Mouse (Mus musculus): ENCODE data around the gene Podxl2. TPM values are rescaled to one million over a fixed set of nuclear protein-coding genes. Genes with fewer than 3 reads are reported as not detected.
A peak's percentile ranks its signal among the peaks of the same experiment; 100 is the strongest.

Podxl2 gene
- polyA plus RNA-seq (2015; fragmentation: Nextera tagmentation; extraction: Ambion mirVana), result 36.3 and 39.2 TPM in 2 replicates

DNA sequence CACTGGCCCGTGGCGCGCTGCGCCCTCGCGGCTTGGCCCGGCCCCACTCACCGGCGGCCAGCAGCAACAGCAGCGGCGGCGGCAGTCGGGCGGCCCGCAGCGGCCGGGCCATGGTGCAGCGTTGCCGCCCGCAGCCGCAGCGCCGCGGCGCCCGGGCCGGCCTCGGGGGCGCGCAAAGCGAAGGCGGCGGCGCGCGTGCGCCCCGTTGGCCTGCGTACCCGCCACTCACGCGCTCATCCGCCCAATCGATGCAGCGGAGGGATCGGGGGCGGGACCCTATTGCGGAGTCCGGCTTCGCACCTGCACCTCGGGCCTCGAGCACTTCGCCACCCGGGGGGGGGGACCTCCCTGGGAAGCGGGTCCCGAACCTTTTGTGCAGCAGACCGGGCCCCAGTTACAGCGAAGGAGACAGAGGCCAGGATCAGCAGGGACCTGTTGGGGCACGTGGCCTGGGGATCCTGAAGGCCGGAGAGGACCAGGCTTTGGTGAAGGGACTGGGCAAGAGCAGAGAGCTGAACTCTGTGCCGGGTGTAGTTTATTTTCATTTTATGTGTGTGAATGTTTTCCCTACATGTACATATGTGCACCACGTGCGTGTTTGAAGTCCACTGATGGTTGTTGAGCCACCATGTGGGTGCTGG, at the start of gene Podxl2:
Gene Podxl2, minus strand, starts transcription at position 177 of the 641 bp plus-strand sequence.
- peaks cover 13% of the 10 kb centered on the region for H3K27me3 ChIP-seq (replicated peaks; ENCODE audit: control insufficient read depth, insufficient read depth, low read length)
- 7% methylated on average over 53 of the region's 63 CpGs for WGBS
- TF ChIP-seq CTCF (IDR thresholded peaks at IDR 0.05; ENCODE audit: low read depth), result no peak

GRCm38 (mm10) chr6:88918802-88919201, 44.0 kb upstream of the Podxl2 start:
- H3K27ac ChIP-seq (ENCODE audit: low read depth, low read length), result no peak overlapping the region
- H3K9ac ChIP-seq (ENCODE audit: low read depth, low read length), result no peak overlapping the region
- H3K4me3 ChIP-seq (ENCODE audit: low read depth, low read length), result no peak overlapping the region
- H3K36me3 ChIP-seq (ENCODE audit: control insufficient read depth, insufficient read depth), result no peaks in the 10 kb centered on the region
- ATAC-seq, result no peak
- H3K9me3 ChIP-seq (ENCODE audit: control insufficient read depth), result no peaks in the 10 kb centered on the region
- WGBS, result 88% methylated on average over 8 of the region's 8 CpGs
- no peaks in the 10 kb centered on the region for H3K27me3 ChIP-seq (replicated peaks; ENCODE audit: control insufficient read depth, insufficient read depth, low read length)
- no peak for TF ChIP-seq CTCF (IDR thresholded peaks at IDR 0.05; ENCODE audit: low read depth)
- H3K4me1 ChIP-seq (replicated peaks; ENCODE audit: control insufficient read depth, insufficient read depth, low read length), result no peaks in the 10 kb centered on the region
- H3K4me2 ChIP-seq (replicated peaks; ENCODE audit: low read depth), result no peak overlapping the region

More for the DNA sequence above, at the start of gene Podxl2:
- peak within 1 kb of the TSS; percentile 66 for H3K4me3 ChIP-seq (ENCODE audit: low read depth, low read length)
- H3K36me3 ChIP-seq (ENCODE audit: control insufficient read depth, insufficient read depth), result no peaks in the 10 kb centered on the region
- no peaks in the 10 kb centered on the region; the same call in none of the 2 replicates for H3K4me1 ChIP-seq (replicated peaks; ENCODE audit: control insufficient read depth, insufficient read depth, low read length)
- no peaks in the 10 kb centered on the region for H3K9me3 ChIP-seq (ENCODE audit: control insufficient read depth)
- peak within 1 kb of the TSS; percentile 66 for H3K9ac ChIP-seq (ENCODE audit: low read depth, low read length)
- ATAC-seq, result peak; percentile 76
- no peak within 1 kb of the TSS for H3K27ac ChIP-seq (ENCODE audit: low read depth, low read length)
- peak within 1 kb of the TSS; percentile 95 for H3K4me2 ChIP-seq (replicated peaks; ENCODE audit: low read depth)

- Histone ChIP-seq H3K4me2 (replicated peaks; ENCODE audit: low read depth) (no peak overlapping the region), H3K27ac (ENCODE audit: low read depth, low read length) (no peak overlapping the region), H3K9ac (ENCODE audit: low read depth, low read length) (no peak overlapping the region), H3K27me3 (replicated peaks; ENCODE audit: control insufficient read depth, insufficient read depth, low read length) (no peaks in the 10 kb centered on the region), H3K9me3 (ENCODE audit: control insufficient read depth) (no peaks in the 10 kb centered on the region), H3K36me3 (ENCODE audit: control insufficient read depth, insufficient read depth) (peaks cover 14% of the 10 kb centered on the region; the same call in 1 of the 2 replicates), H3K4me3 (ENCODE audit: low read depth, low read length) (no peak overlapping the region), H3K4me1 (replicated peaks; ENCODE audit: control insufficient read depth, insufficient read depth, low read length) (no peaks in the 10 kb centered on the region)
- ATAC-seq, result no peak
- WGBS, result 77% methylated on average over 1 of the region's 1 CpGs
- TF ChIP-seq CTCF (IDR thresholded peaks at IDR 0.05; ENCODE audit: low read depth), result peak; percentile 89
Observed at GRCm38 (mm10) chr6:88916153-88916552, 41.3 kb upstream of the Podxl2 start.

- H3K9me3 ChIP-seq (ENCODE audit: control insufficient read depth), result no peaks in the 10 kb centered on the region
- no peak overlapping the region for H3K4me3 ChIP-seq (ENCODE audit: low read depth, low read length)
- H3K4me2 ChIP-seq (replicated peaks; ENCODE audit: low read depth), result no peak overlapping the region
- no peak for TF ChIP-seq CTCF (IDR thresholded peaks at IDR 0.05; ENCODE audit: low read depth)
- no peaks in the 10 kb centered on the region for H3K4me1 ChIP-seq (replicated peaks; ENCODE audit: control insufficient read depth, insufficient read depth, low read length)
- H3K27me3 ChIP-seq (replicated peaks; ENCODE audit: control insufficient read depth, insufficient read depth, low read length), result no peaks in the 10 kb centered on the region
- H3K9ac ChIP-seq (ENCODE audit: low read depth, low read length), result no peak overlapping the region
- no peak overlapping the region for H3K27ac ChIP-seq (ENCODE audit: low read depth, low read length)
- WGBS, result 81% methylated on average over 4 of the region's 4 CpGs
- peaks cover 20% of the 10 kb centered on the region for H3K36me3 ChIP-seq (ENCODE audit: control insufficient read depth, insufficient read depth)
- no peak for ATAC-seq
Observed at GRCm38 (mm10) chr6:88915510-88915909, 40.7 kb upstream of the Podxl2 start.

DNA sequence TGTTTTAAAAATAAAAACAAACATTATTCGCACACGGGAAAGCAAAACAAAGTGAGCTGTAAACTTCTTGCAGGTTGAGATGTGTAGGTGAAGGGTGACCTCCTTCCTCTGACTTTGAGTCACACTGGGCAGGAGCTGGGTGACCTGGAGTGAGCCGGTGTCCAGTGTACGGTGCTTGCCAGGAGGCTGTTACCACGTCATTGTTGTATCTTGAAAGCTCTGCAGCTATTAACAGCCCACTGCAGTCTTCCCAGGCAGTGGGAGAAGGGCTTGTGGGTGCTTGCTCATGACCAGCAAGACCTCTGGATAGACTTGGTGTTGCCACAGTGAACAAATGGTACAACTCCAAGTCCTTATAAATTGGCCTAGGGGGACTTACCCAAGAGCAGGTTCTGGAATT, 40.0 kb upstream of the Podxl2 start:
- WGBS, result 68% methylated on average over 5 of the region's 5 CpGs
- Histone ChIP-seq H3K4me2 (replicated peaks; ENCODE audit: low read depth) (no peak overlapping the region), H3K27me3 (replicated peaks; ENCODE audit: control insufficient read depth, insufficient read depth, low read length) (no peaks in the 10 kb centered on the region), H3K27ac (ENCODE audit: low read depth, low read length) (no peak overlapping the region), H3K36me3 (ENCODE audit: control insufficient read depth, insufficient read depth) (peaks cover 27% of the 10 kb centered on the region), H3K4me1 (replicated peaks; ENCODE audit: control insufficient read depth, insufficient read depth, low read length) (no peaks in the 10 kb centered on the region), H3K9ac (ENCODE audit: low read depth, low read length) (no peak overlapping the region), H3K9me3 (ENCODE audit: control insufficient read depth) (no peaks in the 10 kb centered on the region), H3K4me3 (ENCODE audit: low read depth, low read length) (no peak overlapping the region)
- no peak for ATAC-seq
- no peak for TF ChIP-seq CTCF (IDR thresholded peaks at IDR 0.05; ENCODE audit: low read depth)

DNA sequence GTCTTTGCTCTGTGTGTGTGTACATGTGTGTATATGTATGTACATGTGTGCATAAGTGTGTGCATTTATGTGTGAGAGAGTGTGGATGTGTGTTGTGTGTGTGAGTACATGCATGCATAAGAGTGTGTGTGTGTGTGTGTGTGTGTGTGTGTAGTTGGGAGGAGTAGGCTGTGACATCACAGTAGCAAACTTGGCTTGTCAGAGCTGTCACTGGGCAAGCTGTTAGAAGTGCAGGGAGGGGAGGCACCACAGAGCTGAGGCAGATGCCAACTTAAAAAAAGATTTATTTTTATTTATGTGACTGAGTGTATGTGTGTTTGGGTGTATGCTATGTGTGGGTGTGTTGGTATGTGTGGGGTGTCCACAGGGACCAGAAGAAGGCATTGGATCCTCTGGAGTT, 38.6 kb upstream of the Podxl2 start:
- H3K4me3 ChIP-seq (ENCODE audit: low read depth, low read length), result no peak overlapping the region
- no peak for ATAC-seq
- no peaks in the 10 kb centered on the region for H3K27me3 ChIP-seq (replicated peaks; ENCODE audit: control insufficient read depth, insufficient read depth, low read length)
- no peaks in the 10 kb centered on the region for H3K9me3 ChIP-seq (ENCODE audit: control insufficient read depth)
- peaks cover 35% of the 10 kb centered on the region for H3K36me3 ChIP-seq (ENCODE audit: control insufficient read depth, insufficient read depth)
- no peak overlapping the region for H3K4me2 ChIP-seq (replicated peaks; ENCODE audit: low read depth)
- TF ChIP-seq CTCF (IDR thresholded peaks at IDR 0.05; ENCODE audit: low read depth), result no peak
- no peaks in the 10 kb centered on the region for H3K4me1 ChIP-seq (replicated peaks; ENCODE audit: control insufficient read depth, insufficient read depth, low read length)
- H3K9ac ChIP-seq (ENCODE audit: low read depth, low read length), result no peak overlapping the region
- no peak overlapping the region for H3K27ac ChIP-seq (ENCODE audit: low read depth, low read length)
